Comparison of ENCODE assay signal across 8 mouse cellular contexts in the genomic region with DNA sequence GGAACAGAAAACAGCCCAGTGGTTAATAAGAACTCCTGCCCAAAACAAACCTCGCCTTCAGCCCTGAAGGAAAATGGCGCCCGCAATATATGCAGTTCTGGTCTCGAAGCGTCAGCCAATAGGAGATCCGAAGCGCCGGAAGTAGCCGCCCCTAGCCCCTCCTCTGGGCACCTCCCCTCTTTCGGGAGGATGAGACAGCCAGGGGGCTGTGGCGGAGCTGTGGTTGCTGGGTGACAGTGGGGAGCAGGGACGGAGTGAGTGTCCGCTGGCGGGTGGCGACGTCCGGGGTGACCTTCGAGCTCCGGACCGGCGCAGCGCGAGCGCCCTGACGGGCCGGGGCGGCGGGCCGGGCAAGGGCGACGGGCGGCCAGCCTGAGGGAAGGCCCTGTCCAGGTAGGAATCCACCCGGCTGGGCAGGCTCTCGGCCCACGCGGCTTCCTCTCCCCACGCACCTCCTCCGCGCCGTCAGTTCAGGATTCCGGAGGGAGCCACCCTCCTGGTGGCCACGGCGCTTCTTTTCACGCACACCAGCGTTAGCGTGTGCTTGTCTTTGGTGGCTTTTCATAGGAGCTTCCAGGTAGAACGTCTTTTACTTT. TPM values are rescaled to one million over a fixed set of nuclear protein-coding genes. Genes with fewer than 3 reads are reported as not detected.
A peak's percentile ranks its signal among the peaks of the same experiment; 100 is the strongest.
DNase-seq lines count a peak whose midpoint lies in the region; ATAC-seq and TF ChIP-seq lines count a peak whose summit lies in the region.

TSS of gene Mfn1 (plus strand) at position 163 of the 596 bp plus-strand sequence.

- H3K36me3 ChIP-seq in forebrain, embryonic 10.5 days (replicated peaks), result peaks cover 35% of the 10 kb centered on the region
- peaks cover 22% of the 10 kb centered on the region for H3K36me3 ChIP-seq in heart, embryonic 15.5 days
- H3K36me3 ChIP-seq in liver, embryonic 14.5 days (replicated peaks; ENCODE audit: control insufficient read depth, insufficient read depth, low read depth), result no peaks in the 10 kb centered on the region; the same call in none of the 2 replicates
- H3K36me3 ChIP-seq in neural tube, embryonic 11.5 days (ENCODE audit: control insufficient read depth, insufficient read depth, low read length), result no peaks in the 10 kb centered on the region
- no peaks in the 10 kb centered on the region for H3K36me3 ChIP-seq in stomach, postnatal 0 days (ENCODE audit: control insufficient read depth, insufficient read depth, low read length)

- peak within 1 kb of the TSS; percentile 85 for H3K4me3 ChIP-seq in forebrain, embryonic 10.5 days
- peak within 1 kb of the TSS; percentile 73 for H3K4me3 ChIP-seq in heart, embryonic 15.5 days
- peak within 1 kb of the TSS; percentile 81 to 91 for H3K4me3 ChIP-seq in liver, embryonic 14.5 days (ENCODE audit: insufficient read depth in 1 of 2, low read depth in 2 of 2, low read length in 2 of 2)
- H3K4me3 ChIP-seq in neural tube, embryonic 11.5 days (ENCODE audit: low read depth, low read length), result peak within 1 kb of the TSS; percentile 83
- H3K4me3 ChIP-seq in stomach, postnatal 0 days (ENCODE audit: low read depth, low read length), result peak within 1 kb of the TSS; percentile 94

- peak within 1 kb of the TSS; percentile 81 for H3K9ac ChIP-seq in heart, embryonic 15.5 days
- peak within 1 kb of the TSS; percentile 91 for H3K9ac ChIP-seq in liver, embryonic 14.5 days (replicated peaks)
- peak within 1 kb of the TSS; percentile 72 for H3K9ac ChIP-seq in neural tube, embryonic 11.5 days (ENCODE audit: low read length)
- peak within 1 kb of the TSS; percentile 87 for H3K9ac ChIP-seq in stomach, postnatal 0 days (ENCODE audit: low read length)

- TF ChIP-seq EP300 in liver, embryonic 14.5 days (IDR thresholded peaks at IDR 0.05; ENCODE audit: low read depth), result no peak
- no peak for TF ChIP-seq EP300 in stomach, postnatal 0 days (optimal IDR thresholded peaks at IDR 0.05)

- DNase-seq in CD8-positive naive resting alpha-beta T cell, adult 2 months (ENCODE audit: low read depth in 2 of 2, low spot score in 2 of 2), result peak; percentile 85 to 91
- peak; percentile 91 for DNase-seq in c-Kit-positive CD71-negative TER-119-negative erythroid progenitor cells, embryonic 14.5 days (ENCODE audit: low read depth)
- DNase-seq in forebrain, embryonic 10.5 days (ENCODE audit: extremely low spot score, low spot score), result peak; percentile 93
- DNase-seq in kidney, postnatal 25 days, result peak; percentile 95 to 98
- peak; percentile 89 to 91 (median 90) for DNase-seq in liver, embryonic 14.5 days (ENCODE audit: low read depth in 3 of 3, low spot score in 3 of 3)
- peak; percentile 92 for DNase-seq in neural tube, embryonic 11.5 days (ENCODE audit: low spot score)
- DNase-seq in stomach, postnatal 0 days (ENCODE audit: low spot score), result peak; percentile 94

- H3K4me2 ChIP-seq in heart, embryonic 15.5 days, result peak within 1 kb of the TSS; percentile 58
- peak within 1 kb of the TSS; percentile 78 for H3K4me2 ChIP-seq in liver, embryonic 14.5 days (ENCODE audit: low read depth)
- H3K4me2 ChIP-seq in neural tube, embryonic 11.5 days (ENCODE audit: low read depth), result peak within 1 kb of the TSS; percentile 63
- H3K4me2 ChIP-seq in stomach, postnatal 0 days (replicated peaks; ENCODE audit: low read depth), result peak within 1 kb of the TSS; percentile 74

- no peaks in the 10 kb centered on the region for H3K27me3 ChIP-seq in forebrain, embryonic 10.5 days (ENCODE audit: poor library complexity, severe bottlenecking)
- no peaks in the 10 kb centered on the region for H3K27me3 ChIP-seq in heart, embryonic 15.5 days
- no peaks in the 10 kb centered on the region for H3K27me3 ChIP-seq in liver, embryonic 14.5 days (ENCODE audit: control insufficient read depth, insufficient read depth, low read length)
- H3K27me3 ChIP-seq in neural tube, embryonic 11.5 days (ENCODE audit: control insufficient read depth, insufficient read depth, low read length), result no peaks in the 10 kb centered on the region
- H3K27me3 ChIP-seq in stomach, postnatal 0 days (ENCODE audit: control insufficient read depth, insufficient read depth, low read length), result no peaks in the 10 kb centered on the region

- H3K9me3 ChIP-seq in forebrain, embryonic 10.5 days, result peaks cover 11% of the 10 kb centered on the region
- H3K9me3 ChIP-seq in heart, embryonic 15.5 days (replicated peaks), result no peaks in the 10 kb centered on the region
- H3K9me3 ChIP-seq in liver, embryonic 14.5 days (ENCODE audit: control insufficient read depth, low read length), result no peaks in the 10 kb centered on the region; the same call in 1 of the 2 replicates
- H3K9me3 ChIP-seq in neural tube, embryonic 11.5 days (ENCODE audit: control insufficient read depth, low read length), result no peaks in the 10 kb centered on the region
- no peaks in the 10 kb centered on the region for H3K9me3 ChIP-seq in stomach, postnatal 0 days (ENCODE audit: control insufficient read depth, low read length)

- peaks cover 6% of the 10 kb centered on the region for H3K4me1 ChIP-seq in forebrain, embryonic 10.5 days
- peaks cover 2% of the 10 kb centered on the region; the same call in 1 of the 2 replicates for H3K4me1 ChIP-seq in heart, embryonic 15.5 days (replicated peaks)
- H3K4me1 ChIP-seq in liver, embryonic 14.5 days (replicated peaks; ENCODE audit: control insufficient read depth in 2 of 2, insufficient read depth in 2 of 2, low read length in 1 of 2), result peaks cover 4 to 9% of the 10 kb centered on the region in 2 experiments
- H3K4me1 ChIP-seq in neural tube, embryonic 11.5 days (ENCODE audit: control insufficient read depth, insufficient read depth, low read length), result no peaks in the 10 kb centered on the region; the same call in 1 of the 2 replicates
- H3K4me1 ChIP-seq in stomach, postnatal 0 days (replicated peaks; ENCODE audit: control insufficient read depth, insufficient read depth), result no peaks in the 10 kb centered on the region

- H3K27ac ChIP-seq in forebrain, embryonic 10.5 days, result peak within 1 kb of the TSS; percentile 88
- H3K27ac ChIP-seq in heart, embryonic 15.5 days, result peak within 1 kb of the TSS; percentile 86
- H3K27ac ChIP-seq in liver, embryonic 14.5 days, result peak within 1 kb of the TSS; percentile 73
- peak within 1 kb of the TSS; percentile 49; the same call in 1 of the 2 replicates for H3K27ac ChIP-seq in neural tube, embryonic 11.5 days (ENCODE audit: low read depth, low read length)
- peak within 1 kb of the TSS; percentile 87 for H3K27ac ChIP-seq in stomach, postnatal 0 days (replicated peaks)

- ATAC-seq in heart, embryonic 15.5 days (replicated peaks; ENCODE audit: insufficient number of reproducible peaks, insufficient read depth, low FRiP score, low read depth), result peak; percentile 99
- ATAC-seq in liver, embryonic 14.5 days (ENCODE audit: insufficient read depth), result peak; percentile 99
- peak; percentile 100 for ATAC-seq in neural tube, embryonic 11.5 days (ENCODE audit: insufficient read depth, low FRiP score, low TSS enrichment)
- peak; percentile 99 for ATAC-seq in stomach, postnatal 0 days (ENCODE audit: low FRiP score, low TSS enrichment)

- TF ChIP-seq CTCF in liver, embryonic 14.5 days (IDR thresholded peaks at IDR 0.05; ENCODE audit: low read depth), result peak; percentile 22
- TF ChIP-seq CTCF in stomach, postnatal 0 days (IDR thresholded peaks at IDR 0.05; ENCODE audit: low read depth), result no peak; the same call in 1 of the 2 replicates

- WGBS in forebrain, embryonic 10.5 days, result under 1% methylated on average over 47 of the region's 47 CpGs
- WGBS in heart, embryonic 15.5 days, result 1% methylated on average over 47 of the region's 47 CpGs
- under 1% methylated on average over 47 of the region's 47 CpGs for WGBS in liver, embryonic 14.5 days (ENCODE audit: insufficient replicate concordance)
- 0% methylated on average over 47 of the region's 47 CpGs for WGBS in neural tube, embryonic 11.5 days
- 0% methylated on average over 37 of the region's 47 CpGs for WGBS in stomach, postnatal 0 days

RNA-seq across cellular contexts. Expression of gene Mfn1, which starts in this region (rescaled TPM):
- 27.2 and 29.6 TPM in 2 replicates for polyA plus RNA-seq in forebrain, embryonic 10.5 days (2016; fragmentation: Nextera tagmentation; extraction: Ambion mirVana)
- polyA plus RNA-seq in heart, embryonic 15.5 days (2015; fragmentation: Nextera tagmentation; extraction: Ambion mirVana), result 60.8 and 78.6 TPM in 2 replicates
- polyA plus RNA-seq in liver, embryonic 14.5 days (2012; rRNA removed), result 6.4 and 8.6 TPM in 2 replicates
- 11.0 and 12.6 TPM in 2 replicates for polyA plus RNA-seq in liver, embryonic 14.5 days (2014; fragmentation: Nextera tagmentation; extraction: Ambion mirVana)
- polyA plus RNA-seq in neural tube, embryonic 11.5 days (2014; fragmentation: Nextera tagmentation; extraction: Ambion mirVana), result 26.8 and 31.5 TPM in 2 replicates
- polyA plus RNA-seq in stomach, postnatal 0 days (2015; fragmentation: Nextera tagmentation; extraction: Ambion mirVana), result 18.3 and 22.3 TPM in 2 replicates

Comparison
In these comparisons a context has a peak if more than half of its experiments do, and no peak if none do; other contexts are left out.
1. Peak in every context shown above with its lines: DNase-seq, ATAC-seq, H3K4me3 ChIP-seq and H3K27ac ChIP-seq.